Mouse (Mus musculus): ENCODE measurements around the gene Usp5. TPM values are rescaled to one million over a fixed set of nuclear protein-coding genes. Genes with fewer than 3 reads are reported as not detected.

The Usp5 gene
- polyA plus RNA-seq, 1 experiment: 37.4 TPM

- Histone ChIP-seq H3K27me3 (ENCODE audit: control insufficient read depth, insufficient read depth, low read length) (no peaks in the 10 kb centered on the region), H3K4me3 (ENCODE audit: control insufficient read depth, low read depth, low read length) (no peak overlapping the region), H3K4me1 (ENCODE audit: control insufficient read depth, insufficient read depth, low read length) (peaks cover 4% of the 10 kb centered on the region), H3K27ac (ENCODE audit: control insufficient read depth, insufficient read depth, low read depth, low read length) (no peak overlapping the region), H3K36me3 (ENCODE audit: control insufficient read depth, insufficient read depth, low read length) (no peaks in the 10 kb centered on the region)
- no peak for TF ChIP-seq CTCF (IDR thresholded peaks at IDR 0.05; ENCODE audit: control insufficient read depth, insufficient read depth, insufficient replicate concordance, low read depth, low read length)
- TF ChIP-seq POLR2A (IDR thresholded peaks at IDR 0.05; ENCODE audit: control insufficient read depth, low read depth, low read length): no peak
Observed at GRCm38 (mm10) chr6:124862406-124863124, 33.3 kb upstream of the Usp5 start.

- H3K4me3 ChIP-seq (ENCODE audit: control insufficient read depth, low read depth, low read length): no peak overlapping the region
- no peaks in the 10 kb centered on the region for H3K27me3 ChIP-seq (ENCODE audit: control insufficient read depth, insufficient read depth, low read length)
- TF ChIP-seq POLR2A (IDR thresholded peaks at IDR 0.05; ENCODE audit: control insufficient read depth, low read depth, low read length) (no peak), CTCF (IDR thresholded peaks at IDR 0.05; ENCODE audit: control insufficient read depth, insufficient read depth, insufficient replicate concordance, low read depth, low read length) (no peak)
- H3K4me1 ChIP-seq (ENCODE audit: control insufficient read depth, insufficient read depth, low read length): peaks cover 7% of the 10 kb centered on the region
- no peak overlapping the region for H3K27ac ChIP-seq (ENCODE audit: control insufficient read depth, insufficient read depth, low read depth, low read length)
- H3K36me3 ChIP-seq (ENCODE audit: control insufficient read depth, insufficient read depth, low read length): no peaks in the 10 kb centered on the region
Observed at GRCm38 (mm10) chr6:124861802-124862201, 32.5 kb upstream of the Usp5 start.

- no peak overlapping the region for H3K27ac ChIP-seq (ENCODE audit: control insufficient read depth, insufficient read depth, low read depth, low read length)
- no peak overlapping the region for H3K4me3 ChIP-seq (ENCODE audit: control insufficient read depth, low read depth, low read length)
- no peak for TF ChIP-seq CTCF (IDR thresholded peaks at IDR 0.05; ENCODE audit: control insufficient read depth, insufficient read depth, insufficient replicate concordance, low read depth, low read length)
- TF ChIP-seq POLR2A (IDR thresholded peaks at IDR 0.05; ENCODE audit: control insufficient read depth, low read depth, low read length): no peak
- no peaks in the 10 kb centered on the region for H3K36me3 ChIP-seq (ENCODE audit: control insufficient read depth, insufficient read depth, low read length)
- no peaks in the 10 kb centered on the region for H3K27me3 ChIP-seq (ENCODE audit: control insufficient read depth, insufficient read depth, low read length)
- peaks cover 8% of the 10 kb centered on the region for H3K4me1 ChIP-seq (ENCODE audit: control insufficient read depth, insufficient read depth, low read length)
Observed at GRCm38 (mm10) chr6:124861266-124861665, 32.0 kb upstream of the Usp5 start.

GRCm38 (mm10) chr6:124860511-124860910 is 31.2 kb upstream of the Usp5 start:
- Histone ChIP-seq H3K4me1 (ENCODE audit: control insufficient read depth, insufficient read depth, low read length) (peaks cover 8% of the 10 kb centered on the region), H3K27me3 (ENCODE audit: control insufficient read depth, insufficient read depth, low read length) (no peaks in the 10 kb centered on the region), H3K27ac (ENCODE audit: control insufficient read depth, insufficient read depth, low read depth, low read length) (no peak overlapping the region), H3K4me3 (ENCODE audit: control insufficient read depth, low read depth, low read length) (no peak overlapping the region), H3K36me3 (ENCODE audit: control insufficient read depth, insufficient read depth, low read length) (no peaks in the 10 kb centered on the region)
- no peak for TF ChIP-seq CTCF (IDR thresholded peaks at IDR 0.05; ENCODE audit: control insufficient read depth, insufficient read depth, insufficient replicate concordance, low read depth, low read length)

DNA sequence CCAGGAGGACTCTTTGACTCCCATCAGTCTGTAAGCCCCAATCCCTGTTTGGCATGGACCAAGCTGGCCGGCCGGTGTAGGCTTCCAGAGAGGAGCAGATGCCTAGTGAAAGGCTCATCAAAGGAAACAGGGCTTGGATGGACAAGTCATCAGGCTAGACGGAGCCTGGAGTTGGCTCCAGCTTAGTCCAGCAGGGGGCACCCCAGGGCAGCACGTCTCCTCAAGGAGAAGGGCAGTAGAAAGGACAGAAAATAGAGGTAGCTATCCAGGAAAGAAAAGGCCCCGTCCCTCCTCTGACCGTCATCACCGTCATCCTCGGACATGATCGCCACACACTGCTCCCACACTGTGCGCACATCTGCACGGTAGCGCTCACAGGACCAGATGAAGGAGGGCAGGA is 30.4 kb upstream of the Usp5 start:
- no peaks in the 10 kb centered on the region for H3K27me3 ChIP-seq (ENCODE audit: control insufficient read depth, insufficient read depth, low read length)
- no peak overlapping the region for H3K27ac ChIP-seq (ENCODE audit: control insufficient read depth, insufficient read depth, low read depth, low read length)
- H3K4me3 ChIP-seq (ENCODE audit: control insufficient read depth, low read depth, low read length): no peak overlapping the region
- no peaks in the 10 kb centered on the region for H3K36me3 ChIP-seq (ENCODE audit: control insufficient read depth, insufficient read depth, low read length)
- H3K4me1 ChIP-seq (ENCODE audit: control insufficient read depth, insufficient read depth, low read length): peaks cover 8% of the 10 kb centered on the region
- TF ChIP-seq CTCF (IDR thresholded peaks at IDR 0.05; ENCODE audit: control insufficient read depth, insufficient read depth, insufficient replicate concordance, low read depth, low read length): peak; percentile 80; the same call in 1 of the 2 replicates
- no peak for TF ChIP-seq POLR2A (IDR thresholded peaks at IDR 0.05; ENCODE audit: control insufficient read depth, low read depth, low read length)

- peaks cover 8% of the 10 kb centered on the region for H3K4me1 ChIP-seq (ENCODE audit: control insufficient read depth, insufficient read depth, low read length)
- H3K27ac ChIP-seq (ENCODE audit: control insufficient read depth, insufficient read depth, low read depth, low read length): no peak overlapping the region
- H3K27me3 ChIP-seq (ENCODE audit: control insufficient read depth, insufficient read depth, low read length): no peaks in the 10 kb centered on the region
- H3K4me3 ChIP-seq (ENCODE audit: control insufficient read depth, low read depth, low read length): 0 out of 2 replicates have a peak overlapping the region, but pooled peaks have one; percentile 3
- no peaks in the 10 kb centered on the region for H3K36me3 ChIP-seq (ENCODE audit: control insufficient read depth, insufficient read depth, low read length)
- TF ChIP-seq CTCF (IDR thresholded peaks at IDR 0.05; ENCODE audit: control insufficient read depth, insufficient read depth, insufficient replicate concordance, low read depth, low read length) (no peak), POLR2A (IDR thresholded peaks at IDR 0.05; ENCODE audit: control insufficient read depth, low read depth, low read length) (no peak)
Observed at GRCm38 (mm10) chr6:124858561-124859318, 29.5 kb upstream of the Usp5 start.

- no peaks in the 10 kb centered on the region for H3K36me3 ChIP-seq (ENCODE audit: control insufficient read depth, insufficient read depth, low read length)
- H3K27me3 ChIP-seq (ENCODE audit: control insufficient read depth, insufficient read depth, low read length): no peaks in the 10 kb centered on the region
- peaks cover 4% of the 10 kb centered on the region for H3K4me1 ChIP-seq (ENCODE audit: control insufficient read depth, insufficient read depth, low read length)
- H3K4me3 ChIP-seq (ENCODE audit: control insufficient read depth, low read depth, low read length): no peak overlapping the region
- H3K27ac ChIP-seq (ENCODE audit: control insufficient read depth, insufficient read depth, low read depth, low read length): no peak overlapping the region
- TF ChIP-seq POLR2A (IDR thresholded peaks at IDR 0.05; ENCODE audit: control insufficient read depth, low read depth, low read length): no peak
- TF ChIP-seq CTCF (IDR thresholded peaks at IDR 0.05; ENCODE audit: control insufficient read depth, insufficient read depth, insufficient replicate concordance, low read depth, low read length): no peak
Observed at GRCm38 (mm10) chr6:124857840-124858530, 28.7 kb upstream of the Usp5 start.
